Mouse (Mus musculus) midbrain, embryonic 16.5 days (tissue): ENCODE data around the gene Dcaf10. TPM values are rescaled to one million over a fixed set of nuclear protein-coding genes. Genes with fewer than 3 reads are reported as not detected.

Experiments used
- ATAC-seq: fragments of 200-750 bp; cut with Nextera tagmentation; 2 replicates; pipeline ENCODE4 v1.8.0; 2017; ENCODE audit warnings: moderate TSS enrichment
- H3K27ac ChIP-seq: fragments of 300-500 bp; sonication (generic); 2 replicates; pipeline ENCODE4 v1.5.1; 2014; ENCODE audit warnings: mild to moderate bottlenecking, low read length, mixed read lengths
- H3K27me3 ChIP-seq: fragments of 300-500 bp; sonication (generic); 2 replicates; pipeline ENCODE4 v1.6.1; 2014; ENCODE audit warnings: low read depth, low read length, mixed read lengths; ENCODE audit not compliant: control insufficient read depth, insufficient read depth
- H3K36me3 ChIP-seq: fragments of 300-500 bp; sonication (generic); 2 replicates; pipeline ENCODE4 v1.6.1; 2014; ENCODE audit warnings: mild to moderate bottlenecking, low read length, moderate library complexity, mixed read lengths; ENCODE audit not compliant: control insufficient read depth, insufficient read depth
- H3K4me1 ChIP-seq: fragments of 300-500 bp; sonication (generic); 2 replicates; pipeline ENCODE4 v1.6.1; 2014; ENCODE audit warnings: mild to moderate bottlenecking, low read length, mixed read lengths; ENCODE audit not compliant: control insufficient read depth, insufficient read depth
- H3K4me2 ChIP-seq: fragments of 300-500 bp; sonication (generic); 2 replicates; pipeline ENCODE4 v1.6.1; 2014; ENCODE audit warnings: mild to moderate bottlenecking, low read length, mixed read lengths
- H3K4me3 ChIP-seq: fragments of 300-500 bp; sonication (generic); 2 replicates; pipeline ENCODE4 v1.5.1; 2014; ENCODE audit warnings: low read depth, mild to moderate bottlenecking, low read length, moderate library complexity, mixed read lengths
- H3K9ac ChIP-seq: fragments of 300-500 bp; sonication (generic); 2 replicates; pipeline ENCODE4 v1.6.1; 2014; ENCODE audit warnings: low read depth, low read length, mixed read lengths
- H3K9me3 ChIP-seq: fragments of 300-500 bp; sonication (generic); replicated peaks from 2 replicates; pipeline ENCODE4 v1.6.1; 2014; ENCODE audit warnings: mild to moderate bottlenecking, low read length, mixed read lengths; ENCODE audit not compliant: control insufficient read depth, poor library complexity, severe bottlenecking
- WGBS: fragments of 180-500 bp; shearing (Covaris S2); extraction: QIAGEN DNeasy Blood & Tissue Kit; methylation state at CpG from one replicate; pipeline ENCODE4 v1.1.7; 2014; 5-methylcytosine and 5-hydroxymethylcytosine counted together
- microRNA-seq: library from miRNA; unstranded; fragments of <30 nt; microRNA quantifications from one replicate; pipeline ENCODE4, GENCODE M21; 2017
- polyA plus RNA-seq: library from polyadenylated mRNA; unstranded; fragments of >200 nt; fragmentation: Nextera tagmentation; extraction: Ambion mirVana; gene quantifications from 2 replicates; pipeline ENCODE4 v1.2.1, GENCODE M21; 2015

Dcaf10 gene
- polyA plus RNA-seq, 1 experiment from 2014 or later = 7.7 TPM

DNA sequence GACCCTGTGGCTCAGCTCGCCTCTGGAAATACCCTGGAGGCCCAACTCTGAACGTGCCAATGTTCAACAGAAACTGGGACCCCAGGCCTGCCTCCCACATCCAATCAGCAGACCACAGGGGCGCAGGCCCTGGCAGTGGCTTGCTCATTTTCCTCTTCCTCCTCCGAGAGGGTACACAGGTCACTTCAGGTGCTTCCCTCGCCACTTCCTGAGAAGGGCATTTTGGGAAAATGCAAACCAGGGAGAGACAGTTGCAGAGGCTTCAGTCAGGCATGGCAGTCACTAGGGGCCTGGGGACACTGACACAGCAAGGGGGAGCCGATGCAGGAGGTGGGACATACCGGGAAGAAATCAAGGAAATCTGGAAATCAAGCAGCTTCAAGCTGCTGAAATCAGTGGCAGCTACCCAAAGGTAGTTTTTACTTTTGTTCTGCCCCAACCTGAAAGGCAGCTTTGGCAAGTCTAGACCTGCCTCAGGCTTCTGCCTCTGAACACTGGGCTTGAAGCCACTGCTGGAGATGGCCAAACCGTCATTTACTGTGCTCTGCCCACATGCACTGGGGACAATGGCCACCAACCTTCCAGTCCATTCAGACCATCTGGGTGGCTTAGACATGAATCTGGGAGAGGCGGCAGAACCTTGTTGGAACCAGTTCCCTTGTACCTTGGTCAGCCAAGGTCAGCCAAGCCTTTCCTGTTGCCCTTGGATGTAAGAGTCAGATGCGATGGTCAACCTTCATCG is 79.8 kb downstream of the Dcaf10 start:
- no peaks in the 10 kb centered on the region for H3K9me3 ChIP-seq
- H3K4me1 ChIP-seq = peaks cover 10% of the 10 kb centered on the region
- no peaks in the 10 kb centered on the region for H3K36me3 ChIP-seq
- ATAC-seq = no peak
- WGBS = 68% methylated on average over 11 of the region's 11 CpGs
- no peak overlapping the region for H3K4me2 ChIP-seq
- no peak overlapping the region for H3K4me3 ChIP-seq
- H3K27me3 ChIP-seq = no peaks in the 10 kb centered on the region
- H3K9ac ChIP-seq = no peak overlapping the region
- H3K27ac ChIP-seq = 0 out of 2 replicates have a peak overlapping the region, but pooled peaks have one; percentile 28

GRCm38 (mm10) chr4:45422640-45423039 is 80.7 kb downstream of the Dcaf10 start:
- Histone ChIP-seq H3K4me2 (no peak overlapping the region), H3K9ac (no peak overlapping the region), H3K4me3 (no peak overlapping the region), H3K27me3 (no peaks in the 10 kb centered on the region), H3K27ac (no peak overlapping the region), H3K36me3 (no peaks in the 10 kb centered on the region), H3K9me3 (no peaks in the 10 kb centered on the region), H3K4me1 (peaks cover 14% of the 10 kb centered on the region)
- no peak for ATAC-seq
- 86% methylated on average over 10 of the region's 10 CpGs for WGBS

GRCm38 (mm10) chr4:45423406-45423805 is 81.5 kb downstream of the Dcaf10 start:
- no peak for ATAC-seq
- Histone ChIP-seq H3K9ac (no peak overlapping the region), H3K4me2 (no peak overlapping the region), H3K36me3 (no peaks in the 10 kb centered on the region), H3K27ac (no peak overlapping the region), H3K4me1 (peaks cover 13% of the 10 kb centered on the region), H3K4me3 (no peak overlapping the region), H3K27me3 (no peaks in the 10 kb centered on the region), H3K9me3 (no peaks in the 10 kb centered on the region)
- WGBS = 29% methylated on average over 8 of the region's 8 CpGs

- Histone ChIP-seq H3K9me3 (no peaks in the 10 kb centered on the region), H3K36me3 (no peaks in the 10 kb centered on the region), H3K27ac (no peak overlapping the region), H3K4me2 (no peak overlapping the region), H3K4me3 (no peak overlapping the region), H3K9ac (no peak overlapping the region), H3K4me1 (peaks cover 4% of the 10 kb centered on the region; the same call in 1 of the 2 replicates), H3K27me3 (no peaks in the 10 kb centered on the region)
- 24% methylated on average over 13 of the region's 13 CpGs for WGBS
- ATAC-seq = peak; percentile 61; the same call in 1 of the 2 replicates
Measured at GRCm38 (mm10) chr4:45426724-45427457, 85.0 kb downstream of the Dcaf10 start.

Small RNA genes lying within 50 kb of the gene (microRNA-seq; reads per million reads assigned to microRNA genes)
- not detected for gene Gm25692

Other genes with a start within 250 kb of the Dcaf10 start
- 139 and 150 TPM in 2 replicates for gene Tomm5, start 234.0 kb upstream of the Dcaf10 start, polyA plus RNA-seq
- 1.7 and 2.4 TPM in 2 replicates for gene Frmpd1, start 157.2 kb upstream of the Dcaf10 start, polyA plus RNA-seq
- 25.5 and 28.6 TPM in 2 replicates for gene Trmt10b, start 45.0 kb upstream of the Dcaf10 start, polyA plus RNA-seq
- 31.7 and 32.6 TPM in 2 replicates for gene Exosc3, start 631 bp downstream of the Dcaf10 start, polyA plus RNA-seq
- 70.6 and 72.5 TPM in 2 replicates for gene Slc25a51, start 66.7 kb downstream of the Dcaf10 start, polyA plus RNA-seq
- 3.5 and 4.2 TPM in 2 replicates for gene Shb, start 190.4 kb downstream of the Dcaf10 start, polyA plus RNA-seq